Mouse (Mus musculus) forebrain, postnatal 0 days (tissue): Measurements from ENCODE around the gene Atg4d. TPM values are rescaled to one million over a fixed set of nuclear protein-coding genes. Genes with fewer than 3 reads are reported as not detected.

Experiments
- ATAC-seq: fragments of 200-750 bp; cut with Nextera tagmentation; 2 replicates; pipeline ENCODE4 v1.8.0; 2017; ENCODE audit warnings: mild to moderate bottlenecking, moderate library complexity
- DNase-seq: peaks from one replicate; pipeline ENCODE4 v3.0.0-alpha.2; 2015
- H3K27ac ChIP-seq: fragments of 300-500 bp; sonication (generic); 2 replicates; pipeline ENCODE4 v1.5.1; 2014; ENCODE audit warnings: low read depth, mild to moderate bottlenecking, antibody characterized with exemption, low read length, moderate library complexity, mixed read lengths
- H3K27me3 ChIP-seq: fragments of 300-500 bp; sonication (generic); 2 replicates; pipeline ENCODE4 v1.6.1; 2014; ENCODE audit warnings: mild to moderate bottlenecking, low read length, mixed read lengths; ENCODE audit not compliant: insufficient read depth
- H3K36me3 ChIP-seq: fragments of 300-500 bp; sonication (generic); 2 replicates; pipeline ENCODE4 v1.6.1; 2014; ENCODE audit warnings: mild to moderate bottlenecking, moderate library complexity; ENCODE audit not compliant: insufficient read depth
- H3K4me1 ChIP-seq: fragments of 300-500 bp; sonication (generic); 2 replicates; pipeline ENCODE4 v1.6.1; 2014; ENCODE audit warnings: antibody characterized with exemption; ENCODE audit not compliant: insufficient read depth
- H3K4me2 ChIP-seq: fragments of 300-500 bp; sonication (generic); 2 replicates; pipeline ENCODE4 v1.6.1; 2014; ENCODE audit warnings: low read depth, mild to moderate bottlenecking, moderate library complexity
- H3K4me3 ChIP-seq: fragments of 300-500 bp; sonication (generic); 2 replicates; pipeline ENCODE4 v1.5.1; 2014; ENCODE audit warnings: low read depth, low read length, mixed read lengths
- H3K9ac ChIP-seq: fragments of 300-500 bp; sonication (generic); 2 replicates; pipeline ENCODE4 v1.6.1; 2014; ENCODE audit warnings: mild to moderate bottlenecking
- H3K9me3 ChIP-seq: fragments of 300-500 bp; sonication (generic); 2 replicates; pipeline ENCODE4 v1.6.1; 2016; ENCODE audit warnings: low read length
- CTCF ChIP-seq: sonication (generic); IDR thresholded peaks from 2 replicates; pipeline ENCODE4 v1.5.1; 2016; ENCODE audit warnings: antibody characterized with exemption, control low read depth, low read depth
- WGBS: fragments of 180-500 bp; shearing (Covaris S2); extraction: QIAGEN DNeasy Blood & Tissue Kit; methylation state at CpG from one replicate; pipeline ENCODE4 v1.1.7; 2014; 5-methylcytosine and 5-hydroxymethylcytosine counted together
- polyA plus RNA-seq: library from polyadenylated mRNA; unstranded; fragments of >200 nt; fragmentation: Nextera tagmentation; extraction: Ambion mirVana; gene quantifications from 2 replicates; pipeline ENCODE4 v1.2.1, GENCODE M21; 2015
- total RNA-seq: library from RNA; depleted of rRNA; stranded (reverse); fragments of >200 nt; gene quantifications from 2 replicates; pipeline ENCODE4 v1.2.3, GENCODE M21; 2014

The Atg4d gene
- total and polyA plus RNA-seq, 2 experiments from 2014 or later = 18.7 to 26.4 TPM

DNA sequence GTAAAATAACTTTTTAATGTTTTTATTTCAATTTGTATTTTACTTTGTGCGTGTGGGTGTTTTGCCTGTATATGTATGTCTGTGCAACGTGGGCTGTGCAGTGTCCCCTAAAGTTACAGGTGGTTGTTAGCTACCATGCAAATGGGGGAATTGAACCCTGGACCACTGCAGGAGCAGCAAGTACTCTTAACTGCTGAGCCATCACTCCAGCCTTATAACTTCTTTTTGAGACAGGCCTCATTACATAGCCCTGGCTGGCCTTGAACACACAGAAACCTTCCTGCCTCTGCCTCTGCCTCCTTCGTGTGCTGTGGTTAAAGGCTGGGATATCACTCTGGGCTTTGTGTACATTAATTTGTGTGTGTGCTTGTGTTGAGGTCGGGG is 25.6 kb upstream of the Atg4d start:
- TF ChIP-seq CTCF = no peak
- H3K9ac ChIP-seq = no peak overlapping the region
- no peak overlapping the region for H3K27ac ChIP-seq
- ATAC-seq (no peak), DNase-seq (no peak)
- whole genome bisulfite sequencing = 29% methylated on average over 4 of the region's 4 CpGs
- peak overlapping the region; percentile 82 for H3K4me3 ChIP-seq
- peaks cover 7% of the 10 kb centered on the region for H3K27me3 ChIP-seq
- H3K9me3 ChIP-seq = no peaks in the 10 kb centered on the region
- no peaks in the 10 kb centered on the region for H3K36me3 ChIP-seq
- peak overlapping the region; percentile 76 for H3K4me2 ChIP-seq
- peaks cover 14% of the 10 kb centered on the region; the same call in 1 of the 2 replicates for H3K4me1 ChIP-seq

DNA sequence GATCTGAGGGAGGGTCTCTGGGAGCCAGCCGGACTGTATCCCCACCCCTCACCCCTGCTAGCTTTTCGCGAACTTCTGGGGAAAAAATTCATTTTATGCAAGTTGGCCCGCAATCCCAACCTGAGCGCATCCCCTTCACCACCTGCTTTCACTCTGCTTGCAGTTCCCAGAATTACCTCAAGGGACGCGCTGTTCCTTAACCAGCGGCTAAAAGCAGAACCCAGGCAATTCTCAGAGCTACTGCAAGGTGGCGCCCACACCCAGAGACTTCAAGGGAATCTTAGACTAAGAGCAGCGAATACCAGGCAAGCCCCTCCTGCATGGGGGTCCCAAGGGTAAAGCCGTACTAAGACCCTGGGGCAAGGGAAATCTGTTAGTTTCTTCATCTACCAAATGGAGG is 23.8 kb upstream of the Atg4d start:
- H3K9ac ChIP-seq = no peak overlapping the region
- H3K4me3 ChIP-seq = no peak overlapping the region
- WGBS = 1% methylated on average over 11 of the region's 11 CpGs
- H3K4me1 ChIP-seq = peaks cover 14% of the 10 kb centered on the region; the same call in 1 of the 2 replicates
- ATAC-seq (peak; percentile 8; the same call in 1 of the 2 replicates), DNase-seq (peak; percentile 92)
- H3K9me3 ChIP-seq = no peaks in the 10 kb centered on the region
- no peak overlapping the region for H3K27ac ChIP-seq
- no peak overlapping the region for H3K4me2 ChIP-seq
- peak; percentile 99 for TF ChIP-seq CTCF
- peaks cover 22% of the 10 kb centered on the region for H3K27me3 ChIP-seq
- H3K36me3 ChIP-seq = no peaks in the 10 kb centered on the region

DNA sequence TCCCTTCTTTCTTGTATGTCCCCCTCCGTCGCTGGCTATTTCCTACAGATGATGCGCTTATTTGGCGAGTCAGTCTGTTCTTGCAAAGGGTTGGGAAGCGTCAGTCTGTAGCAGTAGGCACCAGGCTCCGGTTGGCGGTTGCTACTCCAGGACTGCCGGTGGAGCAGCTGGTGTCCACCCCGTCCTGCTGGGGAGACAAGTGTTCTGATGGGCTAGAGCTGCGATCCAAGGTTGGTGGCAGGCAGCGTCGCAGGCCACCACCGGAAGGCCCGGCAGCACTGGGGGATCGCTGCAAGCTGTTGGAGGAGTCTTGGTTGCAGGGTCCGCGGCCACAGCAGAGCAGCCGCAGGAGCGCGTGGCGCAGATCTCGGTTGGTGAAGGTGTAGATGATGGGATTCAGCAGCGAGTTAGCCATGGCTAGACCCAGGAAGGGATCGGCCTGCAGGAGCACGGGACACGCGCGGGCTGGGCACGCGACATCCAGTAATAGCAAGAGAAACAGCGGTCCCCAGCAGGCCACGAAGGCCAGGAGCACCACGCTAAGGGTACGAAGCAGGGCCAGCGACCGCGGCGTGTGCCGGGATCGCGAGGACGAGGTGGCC is 21.2 kb upstream of the Atg4d start:
- Histone ChIP-seq H3K4me1 (no peaks in the 10 kb centered on the region), H3K9me3 (no peaks in the 10 kb centered on the region), H3K27ac (peak overlapping the region; percentile 54), H3K36me3 (no peaks in the 10 kb centered on the region), H3K4me2 (peak overlapping the region; percentile 77), H3K4me3 (peak overlapping the region; percentile 49), H3K9ac (peak overlapping the region; percentile 62), H3K27me3 (peaks cover 42% of the 10 kb centered on the region)
- peak; percentile 21 for ATAC-seq
- DNase-seq = no peak
- TF ChIP-seq CTCF = no peak
- WGBS = 4% methylated on average over 42 of the region's 42 CpGs

DNA sequence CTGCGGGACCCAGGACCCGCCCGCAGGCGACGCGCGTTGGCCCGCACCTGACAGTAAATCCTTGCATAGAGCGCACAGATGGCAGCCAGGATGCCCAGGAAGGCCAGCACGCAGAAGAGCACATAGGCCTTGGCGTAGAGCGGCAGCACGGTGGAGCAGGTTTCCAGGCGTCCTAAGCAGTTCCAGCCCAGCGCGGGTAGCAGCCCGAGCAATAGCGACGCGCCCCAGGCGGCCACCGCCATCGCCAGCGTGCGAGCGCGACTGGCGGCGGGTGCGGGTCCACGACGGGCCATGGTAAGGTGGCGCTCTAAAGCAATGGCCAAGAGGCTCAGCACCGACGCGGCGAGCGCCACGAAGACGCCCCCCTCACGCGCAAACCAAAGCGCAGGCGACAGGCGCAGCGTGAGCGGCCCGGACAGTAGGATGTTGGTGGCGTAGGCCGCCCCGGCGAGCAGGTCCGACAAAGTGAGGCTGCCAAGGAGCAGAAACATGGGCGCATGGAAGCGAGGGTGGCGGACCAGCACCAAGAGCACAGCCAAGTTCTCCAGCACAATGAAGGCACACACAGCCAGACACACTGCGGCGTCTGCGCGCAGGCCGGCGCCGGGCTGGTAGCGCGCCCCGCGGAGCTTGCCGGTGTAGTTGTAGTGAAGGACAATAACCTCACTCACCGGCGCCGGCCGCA is 20.5 kb upstream of the Atg4d start:
- H3K4me3 ChIP-seq = peak overlapping the region; percentile 49
- H3K4me1 ChIP-seq = no peaks in the 10 kb centered on the region
- DNase-seq (peak; percentile 53), ATAC-seq (peak; percentile 54)
- WGBS = under 1% methylated on average over 63 of the region's 72 CpGs
- H3K9ac ChIP-seq = peak overlapping the region; percentile 62
- H3K27me3 ChIP-seq = peaks cover 49% of the 10 kb centered on the region
- TF ChIP-seq CTCF = no peak; the same call in none of the 2 replicates
- no peaks in the 10 kb centered on the region for H3K36me3 ChIP-seq
- H3K9me3 ChIP-seq = no peaks in the 10 kb centered on the region
- H3K27ac ChIP-seq = peak overlapping the region; percentile 54
- peak overlapping the region; percentile 77 for H3K4me2 ChIP-seq

DNA sequence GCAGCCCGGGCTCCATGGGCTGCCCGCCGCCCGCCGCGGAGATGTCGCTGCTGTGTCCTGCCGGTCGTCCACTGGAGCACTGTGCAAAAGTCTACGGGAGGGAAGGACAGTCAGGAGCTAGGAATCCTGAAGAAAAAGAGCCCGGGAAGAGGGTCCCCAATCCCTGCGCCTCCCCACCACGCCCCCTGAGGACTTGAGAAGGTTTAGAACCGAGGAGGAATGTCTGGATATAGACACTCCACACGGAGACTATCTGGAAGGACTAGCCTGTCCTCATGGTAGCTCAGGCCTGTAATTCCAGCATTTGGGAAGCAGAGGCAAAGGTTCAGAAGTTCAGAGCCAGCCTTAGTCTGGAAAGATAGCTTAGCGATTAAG is 20.0 kb upstream of the Atg4d start:
- Histone ChIP-seq H3K9me3 (no peaks in the 10 kb centered on the region), H3K4me3 (peak overlapping the region; percentile 49), H3K4me1 (no peaks in the 10 kb centered on the region), H3K9ac (peak overlapping the region; percentile 62), H3K4me2 (peak overlapping the region; percentile 77), H3K27ac (no peak overlapping the region), H3K27me3 (peaks cover 52% of the 10 kb centered on the region), H3K36me3 (no peaks in the 10 kb centered on the region)
- TF ChIP-seq CTCF = no peak
- 2% methylated on average over 16 of the region's 16 CpGs for WGBS
- no peak for ATAC-seq
- DNase-seq = no peak

DNA sequence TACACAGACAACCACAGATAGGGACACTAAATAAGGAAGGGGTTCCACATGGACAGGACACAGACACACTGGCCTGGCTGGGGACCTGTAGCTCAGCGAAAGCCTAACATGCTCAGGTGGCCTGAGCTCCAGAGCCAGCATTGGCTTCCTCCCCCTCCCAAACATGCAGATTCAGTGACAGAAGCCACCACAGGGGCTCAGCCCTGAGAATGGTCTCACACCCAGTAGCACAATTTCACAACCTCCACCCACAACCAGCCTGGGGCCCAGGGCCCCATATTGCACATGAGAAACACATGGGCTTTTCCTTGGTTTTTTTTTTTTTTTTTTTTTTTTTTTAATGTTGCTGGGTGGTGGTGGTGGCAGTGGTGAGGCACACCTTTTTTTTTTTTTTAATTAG is 18.8 kb upstream of the Atg4d start:
- Histone ChIP-seq H3K9me3 (no peaks in the 10 kb centered on the region), H3K27ac (no peak overlapping the region), H3K4me3 (no peak overlapping the region), H3K36me3 (no peaks in the 10 kb centered on the region), H3K9ac (no peak overlapping the region), H3K4me2 (no peak overlapping the region), H3K4me1 (no peaks in the 10 kb centered on the region), H3K27me3 (peaks cover 52% of the 10 kb centered on the region)
- WGBS = 77% methylated on average over 1 of the region's 1 CpGs
- TF ChIP-seq CTCF = no peak
- no peak for ATAC-seq
- DNase-seq = no peak

DNA sequence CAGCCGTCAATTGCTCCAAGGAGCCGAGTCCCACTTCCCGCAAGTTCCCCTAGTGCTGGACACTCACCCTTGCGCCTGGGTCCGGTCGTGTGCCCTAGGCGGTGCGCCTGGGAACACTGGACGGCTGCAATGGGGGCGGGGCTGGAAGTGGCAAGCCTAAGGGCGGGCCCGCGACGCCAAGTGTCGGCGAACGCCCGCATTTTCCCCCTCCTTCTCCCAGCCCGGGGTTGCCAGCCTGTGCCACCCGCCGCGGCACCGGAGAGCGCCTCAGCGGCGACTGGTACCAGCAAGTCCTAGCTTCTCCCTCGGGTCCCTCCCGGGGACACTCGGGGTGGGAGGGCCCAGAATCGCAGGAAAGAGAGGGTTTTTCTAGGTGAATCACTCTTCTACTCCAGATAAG is 16.8 kb upstream of the Atg4d start, which contains the start of gene S1pr5:
Gene S1pr5, minus strand, starts transcription at position 118 of the 400 bp plus-strand sequence.
- Histone ChIP-seq H3K4me2 (no peak within 1 kb of the TSS), H3K27ac (no peak within 1 kb of the TSS), H3K36me3 (no peaks in the 10 kb centered on the region), H3K9me3 (no peaks in the 10 kb centered on the region), H3K9ac (no peak within 1 kb of the TSS), H3K4me3 (no peak within 1 kb of the TSS), H3K27me3 (peaks cover 49% of the 10 kb centered on the region), H3K4me1 (no peaks in the 10 kb centered on the region)
- no peak for ATAC-seq
- no peak for DNase-seq
- no peak for TF ChIP-seq CTCF
- 2% methylated on average over 30 of the region's 30 CpGs for WGBS
